Comparison of ENCODE assay signal across 8 mouse cellular contexts in genomic region chr4:133660193-133661155, GRCm38 (mm10). TPM values are rescaled to one million over a fixed set of nuclear protein-coding genes. Genes with fewer than 3 reads are reported as not detected.
DNase-seq lines count a peak whose midpoint lies in the region; ATAC-seq lines count a peak whose summit lies in the region.

No protein-coding gene starts in this region.

- 14% methylated on average over 10 of the region's 10 CpGs for WGBS in neural tube, embryonic 11.5 days
- 15% methylated on average over 10 of the region's 10 CpGs for WGBS in intestine, embryonic 14.5 days

- no peak for ATAC-seq in neural tube, embryonic 11.5 days (ENCODE audit: insufficient read depth, low FRiP score, low TSS enrichment)
- ATAC-seq in common myeloid progenitor, adult 5-6 weeks (replicated peaks; ENCODE audit: low read depth, poor library complexity, severe bottlenecking): peak; percentile 37
- 0 out of 2 replicates have a peak, but pooled peaks have one; percentile 26 for ATAC-seq in intestine, embryonic 14.5 days (replicated peaks; ENCODE audit: low FRiP score, low TSS enrichment, low read depth)

- no peaks in the 10 kb centered on the region for H3K36me3 ChIP-seq in neural tube, embryonic 11.5 days (ENCODE audit: control insufficient read depth, insufficient read depth, low read length)
- H3K36me3 ChIP-seq in intestine, embryonic 14.5 days (ENCODE audit: control insufficient read depth, insufficient read depth, low read length): peaks cover 17% of the 10 kb centered on the region
- peaks cover 41% of the 10 kb centered on the region for H3K36me3 ChIP-seq in megakaryocyte, embryonic 14.5 days (replicated peaks; ENCODE audit: low read length)
- H3K36me3 ChIP-seq in splenic B cell, adult 2 months (ENCODE audit: control insufficient read depth, insufficient read depth, low read length, poor library complexity, severe bottlenecking): no peaks in the 10 kb centered on the region

- H3K9me3 ChIP-seq in neural tube, embryonic 11.5 days (ENCODE audit: control insufficient read depth, low read length): no peaks in the 10 kb centered on the region
- H3K9me3 ChIP-seq in intestine, embryonic 14.5 days (ENCODE audit: control insufficient read depth, low read length): no peaks in the 10 kb centered on the region
- H3K9me3 ChIP-seq in megakaryocyte, embryonic 14.5 days: no peaks in the 10 kb centered on the region

- peak overlapping the region; percentile 11; the same call in 1 of the 2 replicates for H3K9ac ChIP-seq in neural tube, embryonic 11.5 days (ENCODE audit: low read length)
- peak overlapping the region; percentile 35 for H3K9ac ChIP-seq in intestine, embryonic 14.5 days (ENCODE audit: low read length)

- H3K4me3 ChIP-seq in neural tube, embryonic 11.5 days (ENCODE audit: low read depth, low read length): no peak overlapping the region
- H3K4me3 ChIP-seq in intestine, embryonic 14.5 days (ENCODE audit: low read depth, low read length): peak overlapping the region; percentile 32
- peak overlapping the region; percentile 91 for H3K4me3 ChIP-seq in megakaryocyte, embryonic 14.5 days (replicated peaks)

- peak overlapping the region; percentile 24; the same call in 1 of the 2 replicates for H3K27ac ChIP-seq in neural tube, embryonic 11.5 days (ENCODE audit: low read depth, low read length)
- peak overlapping the region; percentile 97 for H3K27ac ChIP-seq in intestine, embryonic 14.5 days (ENCODE audit: low read depth)

- peak overlapping the region; percentile 10 for H3K4me2 ChIP-seq in neural tube, embryonic 11.5 days (ENCODE audit: low read depth)
- H3K4me2 ChIP-seq in intestine, embryonic 14.5 days (ENCODE audit: low read length): peak overlapping the region; percentile 57

- no peaks in the 10 kb centered on the region; the same call in 1 of the 2 replicates for H3K4me1 ChIP-seq in neural tube, embryonic 11.5 days (ENCODE audit: control insufficient read depth, insufficient read depth, low read length)
- H3K4me1 ChIP-seq in intestine, embryonic 14.5 days (replicated peaks; ENCODE audit: control insufficient read depth, insufficient read depth, low read length): peaks cover 43% of the 10 kb centered on the region
- H3K4me1 ChIP-seq in megakaryocyte, embryonic 14.5 days: peaks cover 87% of the 10 kb centered on the region

- DNase-seq in neural tube, embryonic 11.5 days (ENCODE audit: low spot score): no peak
- no peak for DNase-seq in neural tube, embryonic 10.5 days (ENCODE audit: extremely low spot score, low spot score)
- peak; percentile 85 for DNase-seq in gastrocnemius, postnatal 25 days
- peak; percentile 77 for DNase-seq in intestine, embryonic 14.5 days (ENCODE audit: low spot score)
- peak; percentile 65 to 85 for DNase-seq in left cerebral cortex, adult 9 months (ENCODE audit: low spot score in 2 of 2)
- DNase-seq in splenic B cell, adult 2 months (ENCODE audit: low read depth, low spot score): peak; percentile 39

- no peaks in the 10 kb centered on the region for H3K27me3 ChIP-seq in neural tube, embryonic 11.5 days (ENCODE audit: control insufficient read depth, insufficient read depth, low read length)
- no peaks in the 10 kb centered on the region for H3K27me3 ChIP-seq in intestine, embryonic 14.5 days (replicated peaks; ENCODE audit: control insufficient read depth, insufficient read depth, low read length)
- no peaks in the 10 kb centered on the region for H3K27me3 ChIP-seq in megakaryocyte, embryonic 14.5 days (replicated peaks)
- H3K27me3 ChIP-seq in splenic B cell, adult 2 months (ENCODE audit: control insufficient read depth, insufficient read depth, low read length, poor library complexity, severe bottlenecking): no peaks in the 10 kb centered on the region

RNA-seq across cellular contexts. Expression of gene Zdhhc18, which starts 10.5 kb away (rescaled TPM):
- polyA plus RNA-seq in neural tube, embryonic 11.5 days (2014; fragmentation: Nextera tagmentation; extraction: Ambion mirVana): 3.5 and 5.5 TPM in 2 replicates
- total RNA-seq in common myeloid progenitor, adult 5-6 weeks (2017): 13.6 and 14.5 TPM in 2 replicates
- 10 to 100 TPM; 22.9 to 24.3 TPM for total RNA-seq in gastrocnemius, postnatal 25 days (2021)
- polyA plus RNA-seq in intestine, embryonic 14.5 days (2014; fragmentation: Nextera tagmentation; extraction: Ambion mirVana): 1.9 and 2.2 TPM in 2 replicates
- 53.7 and 98.5 TPM in 2 replicates for polyA plus RNA-seq in megakaryocyte, embryonic 14.5 days (2012; ENCODE audit: insufficient read depth, low replicate concordance)

RNA-seq across cellular contexts. Expression of gene Pigv, which starts 12.0 kb away (rescaled TPM):
- 9.2 and 11.9 TPM in 2 replicates for polyA plus RNA-seq in neural tube, embryonic 11.5 days (2014; fragmentation: Nextera tagmentation; extraction: Ambion mirVana)
- total RNA-seq in common myeloid progenitor, adult 5-6 weeks (2017): 7.7 and 11.4 TPM in 2 replicates
- 1 to 10 TPM; 8.3 to 9.6 TPM for total RNA-seq in gastrocnemius, postnatal 25 days (2021)
- polyA plus RNA-seq in intestine, embryonic 14.5 days (2014; fragmentation: Nextera tagmentation; extraction: Ambion mirVana): 13.3 and 14.4 TPM in 2 replicates
- 9.8 and 12.4 TPM in 2 replicates for polyA plus RNA-seq in megakaryocyte, embryonic 14.5 days (2012; ENCODE audit: insufficient read depth, low replicate concordance)

RNA-seq across cellular contexts. Expression of gene Sfn, which starts 58.5 kb away (rescaled TPM):
- 18.6 and 19.3 TPM in 2 replicates for polyA plus RNA-seq in neural tube, embryonic 11.5 days (2014; fragmentation: Nextera tagmentation; extraction: Ambion mirVana)
- 3.6 and 4.9 TPM in 2 replicates for total RNA-seq in common myeloid progenitor, adult 5-6 weeks (2017)
- total RNA-seq in gastrocnemius, postnatal 25 days (2021): 1 to 10 TPM; 1.1 to 1.2 TPM
- 39.2 and 42.7 TPM in 2 replicates for polyA plus RNA-seq in intestine, embryonic 14.5 days (2014; fragmentation: Nextera tagmentation; extraction: Ambion mirVana)
- polyA plus RNA-seq in megakaryocyte, embryonic 14.5 days (2012; ENCODE audit: insufficient read depth, low replicate concordance): 9.2 and 15.3 TPM in 2 replicates

Comparison
In these comparisons a context has a peak if more than half of its experiments do, and no peak if none do; other contexts are left out.
1. DNase-seq: peak in gastrocnemius, postnatal 25 days (single experiment), intestine, embryonic 14.5 days (single experiment), left cerebral cortex, adult 9 months (2 of 2) and splenic B cell, adult 2 months (single experiment); none in neural tube, embryonic 11.5 days (single experiment) and neural tube, embryonic 10.5 days (single experiment).